Mouse (Mus musculus): ENCODE data around the gene Gpr3.

DNA sequence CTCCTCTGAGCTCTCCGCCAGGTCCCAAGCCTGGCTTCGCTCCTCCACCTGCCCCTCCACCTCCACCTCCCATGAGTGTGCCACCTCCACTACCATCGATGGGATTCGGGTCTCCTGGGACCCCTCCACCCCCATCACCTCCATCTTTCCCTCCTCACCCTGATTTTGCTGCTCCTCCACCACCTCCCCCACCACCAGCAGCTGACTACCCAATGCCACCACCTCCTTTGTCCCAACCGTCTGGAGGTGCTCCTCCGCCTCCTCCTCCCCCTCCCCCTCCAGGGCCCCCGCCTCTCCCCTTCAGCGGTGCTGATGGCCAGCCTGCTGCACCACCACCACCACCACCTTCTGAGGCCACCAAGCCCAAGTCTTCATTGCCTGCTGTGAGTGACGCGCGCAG is 17.9 kb downstream of the Gpr3 start:
- TF ChIP-seq CTCF (IDR thresholded peaks at IDR 0.05; ENCODE audit: low read depth) (no peak), EP300 (optimal IDR thresholded peaks at IDR 0.05) (no peak)

Data from stomach, postnatal 0 days (tissue).